Mouse (Mus musculus): ENCODE results near the gene Fam166b.

DNA sequence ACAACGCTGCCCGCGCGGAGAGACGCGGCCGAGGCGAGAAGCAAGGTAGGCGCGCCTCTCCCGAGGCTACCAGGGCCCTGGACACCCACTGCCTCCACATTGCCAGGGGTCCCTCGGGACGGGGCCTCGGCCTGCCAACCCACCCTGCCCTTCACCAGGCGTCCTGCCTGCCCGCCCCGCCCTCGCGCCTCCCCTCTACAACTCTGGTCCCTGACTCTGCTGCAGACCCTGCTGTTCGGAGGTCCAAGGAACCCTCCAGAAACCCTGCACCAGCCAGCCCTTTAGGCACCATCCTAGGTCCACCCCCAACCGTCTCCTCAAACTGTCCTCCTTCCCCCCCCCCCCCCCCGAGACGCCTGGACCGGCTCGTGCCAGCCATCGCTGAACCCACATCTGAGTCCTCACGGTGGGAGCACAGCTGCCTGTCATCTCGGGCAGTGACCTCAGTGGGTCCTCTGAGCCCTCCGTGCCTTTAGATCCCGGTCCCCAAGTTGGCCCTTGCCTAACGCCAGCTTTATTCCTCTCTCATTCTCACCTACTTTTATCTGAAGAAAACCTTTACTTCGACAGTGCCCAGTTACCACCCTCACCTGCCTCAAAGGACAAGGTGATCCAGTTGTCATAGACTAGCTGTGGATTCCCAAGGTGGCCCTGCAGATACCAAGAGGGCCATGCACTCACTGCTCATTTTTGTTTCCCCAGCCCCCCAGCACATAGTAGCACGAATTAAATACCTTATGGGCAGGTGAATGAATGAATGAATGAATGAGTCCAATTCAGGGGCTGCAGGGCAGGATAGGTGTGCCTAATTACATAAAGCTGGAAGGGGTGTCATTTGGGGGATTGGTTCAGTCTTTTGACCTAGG lies 46.5 kb downstream of the Fam166b start:
- TF ChIP-seq POLR2A (IDR thresholded peaks at IDR 0.05; ENCODE audit: low read depth, low read length): no peak
- no peak for TF ChIP-seq CTCF (IDR thresholded peaks at IDR 0.05; ENCODE audit: extremely low read depth, insufficient read depth, insufficient read length, insufficient replicate concordance)

Measured in spleen, adult 2 months (tissue).